Mouse (Mus musculus): ENCODE results near the gene Sh3bgrl2.

GRCm38 (mm10) chr9:83587116-83587515, 39.0 kb downstream of the Sh3bgrl2 start:
- TF ChIP-seq EP300 (IDR thresholded peaks at IDR 0.05; ENCODE audit: insufficient read depth, low read depth, low read length), result no peak
- no peak for TF ChIP-seq POLR2A (IDR thresholded peaks at IDR 0.05; ENCODE audit: insufficient read depth, low read depth, low read length)
- no peak for TF ChIP-seq CTCF (IDR thresholded peaks at IDR 0.05)

Measured in heart, adult 2 months (tissue).